Mouse (Mus musculus): Measurements from ENCODE around the gene Skil. TPM values are rescaled to one million over a fixed set of nuclear protein-coding genes. Genes with fewer than 3 reads are reported as not detected.

Skil gene
- polyA plus RNA-seq, 1 experiment from 2014 or later = 19.3 TPM

DNA sequence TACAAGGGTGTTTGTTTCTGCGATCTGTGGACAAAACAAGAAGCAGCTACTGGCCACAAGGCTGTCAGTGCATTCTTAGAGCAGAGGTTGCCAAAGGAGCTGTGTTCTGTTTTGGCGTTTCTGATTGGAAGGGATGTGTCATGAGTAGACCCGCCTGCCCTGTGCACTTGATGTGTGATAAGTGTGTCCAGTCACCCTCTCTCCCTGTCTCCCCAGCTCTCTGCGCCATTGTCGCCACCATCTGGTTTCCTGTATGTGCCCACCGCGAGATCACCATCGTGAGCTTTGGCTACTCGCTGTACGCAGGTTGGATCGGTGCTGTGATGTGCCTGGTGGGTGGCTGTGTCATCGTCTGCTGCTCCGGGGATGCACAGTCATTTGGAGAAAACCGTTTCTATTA, 68.0 kb downstream of the Skil start:
- Histone ChIP-seq H3K27me3 (replicated peaks) (no peaks in the 10 kb centered on the region), H3K9ac (no peak overlapping the region), H3K9me3 (no peaks in the 10 kb centered on the region), H3K36me3 (no peaks in the 10 kb centered on the region), H3K4me1 (no peaks in the 10 kb centered on the region), H3K4me3 (replicated peaks) (no peak overlapping the region), H3K4me2 (no peak overlapping the region), H3K27ac (no peak overlapping the region)
- 93% methylated on average over 14 of the region's 14 CpGs for WGBS
- ATAC-seq (ENCODE audit: insufficient read depth, low FRiP score, low read depth) = no peak

GRCm38 (mm10) chr3:31165803-31166202, 70.9 kb downstream of the Skil start:
- H3K9ac ChIP-seq = no peak overlapping the region
- no peak overlapping the region for H3K27ac ChIP-seq
- 72% methylated on average over 3 of the region's 3 CpGs for WGBS
- H3K4me1 ChIP-seq = no peaks in the 10 kb centered on the region
- no peaks in the 10 kb centered on the region for H3K27me3 ChIP-seq (replicated peaks)
- ATAC-seq (ENCODE audit: insufficient read depth, low FRiP score, low read depth) = no peak
- H3K9me3 ChIP-seq = no peaks in the 10 kb centered on the region
- H3K4me2 ChIP-seq = no peak overlapping the region
- no peaks in the 10 kb centered on the region for H3K36me3 ChIP-seq
- no peak overlapping the region for H3K4me3 ChIP-seq (replicated peaks)

GRCm38 (mm10) chr3:31166365-31166871, 71.6 kb downstream of the Skil start:
- H3K27ac ChIP-seq = no peak overlapping the region
- no peak overlapping the region for H3K4me2 ChIP-seq
- H3K27me3 ChIP-seq (replicated peaks) = no peaks in the 10 kb centered on the region
- H3K9me3 ChIP-seq = no peaks in the 10 kb centered on the region
- WGBS = 53% methylated on average over 12 of the region's 12 CpGs
- H3K36me3 ChIP-seq = no peaks in the 10 kb centered on the region
- no peak for ATAC-seq (ENCODE audit: insufficient read depth, low FRiP score, low read depth)
- no peaks in the 10 kb centered on the region for H3K4me1 ChIP-seq
- H3K9ac ChIP-seq = no peak overlapping the region
- H3K4me3 ChIP-seq (replicated peaks) = no peak overlapping the region

Other genes with a start within 250 kb of the Skil start
- 7.3 TPM in 2 replicates for gene Gpr160, start 239.1 kb upstream of the Skil start, polyA plus RNA-seq (2015; fragmentation: Nextera tagmentation; extraction: Ambion mirVana)
- gene Phc3, start 125.6 kb upstream of the Skil start, polyA plus RNA-seq (2015; fragmentation: Nextera tagmentation; extraction: Ambion mirVana) = 7.8 and 8.2 TPM in 2 replicates
- gene Prkci, start 99.3 kb upstream of the Skil start, polyA plus RNA-seq (2015; fragmentation: Nextera tagmentation; extraction: Ambion mirVana) = 39.3 and 42.5 TPM in 2 replicates
- gene Cldn11, start 54.9 kb downstream of the Skil start, polyA plus RNA-seq (2015; fragmentation: Nextera tagmentation; extraction: Ambion mirVana) = 4.9 and 6.6 TPM in 2 replicates
- 1.0 and 1.1 TPM in 2 replicates for gene Slc7a14, start 215.3 kb downstream of the Skil start, polyA plus RNA-seq (2015; fragmentation: Nextera tagmentation; extraction: Ambion mirVana)

Measured in stomach, embryonic 15.5 days (tissue).